Mouse (Mus musculus) frontal cortex, postnatal 14 days (tissue): ENCODE data around the gene Mettl8.

Source experiments
- DNase-seq, 2 experiments: peaks; one replicate each; pipeline ENCODE4 v3.0.0; 2022; ENCODE audit warnings: low spot score in 2 of 2

The Mettl8 gene

GRCm38 (mm10) chr2:70932965-70933364 lies 122.4 kb downstream of the Mettl8 start:
- no peak for DNase-seq

GRCm38 (mm10) chr2:70930631-70931288 lies 124.6 kb downstream of the Mettl8 start:
- no peak for DNase-seq

DNA sequence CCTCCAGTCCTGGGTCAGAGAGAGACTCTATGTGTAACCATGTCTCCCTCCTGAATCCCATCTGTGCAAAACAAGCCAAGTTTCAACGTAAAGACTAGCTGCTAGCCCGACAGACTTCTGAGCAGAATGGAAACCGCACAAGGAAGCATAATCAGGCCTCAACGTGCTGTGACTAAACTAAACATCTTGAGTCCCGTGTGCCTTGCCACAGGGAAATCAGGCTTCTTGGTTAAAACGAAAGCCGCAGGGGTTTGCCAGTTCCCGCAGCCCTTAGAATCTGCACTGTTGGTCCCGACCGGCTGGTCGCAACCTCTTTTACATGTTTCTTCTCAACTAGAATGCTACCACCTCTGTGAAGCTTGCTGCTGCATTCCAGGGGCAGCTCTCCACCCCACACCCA lies 125.7 kb downstream of the Mettl8 start:
- DNase-seq: no peak

DNA sequence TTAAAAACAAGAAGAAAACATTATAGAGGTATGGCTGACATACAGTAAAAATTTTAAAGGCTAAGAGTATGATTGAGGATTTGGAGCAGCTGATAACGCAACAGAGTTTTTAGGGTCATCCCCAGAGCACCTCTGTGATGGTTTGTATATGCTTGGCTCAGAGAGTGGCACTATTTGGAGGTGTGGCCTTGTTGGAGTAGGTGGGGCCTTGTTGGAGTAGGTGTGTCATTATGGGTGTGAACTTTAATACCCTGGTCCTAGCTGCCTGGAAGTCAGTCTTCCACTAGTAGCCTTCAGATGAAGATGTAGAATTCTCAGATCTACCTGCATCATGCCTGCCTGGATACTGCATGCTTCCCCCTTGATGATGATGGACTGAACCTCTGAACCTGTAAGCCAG lies 131.3 kb downstream of the Mettl8 start:
- DNase-seq: no peak

DNA sequence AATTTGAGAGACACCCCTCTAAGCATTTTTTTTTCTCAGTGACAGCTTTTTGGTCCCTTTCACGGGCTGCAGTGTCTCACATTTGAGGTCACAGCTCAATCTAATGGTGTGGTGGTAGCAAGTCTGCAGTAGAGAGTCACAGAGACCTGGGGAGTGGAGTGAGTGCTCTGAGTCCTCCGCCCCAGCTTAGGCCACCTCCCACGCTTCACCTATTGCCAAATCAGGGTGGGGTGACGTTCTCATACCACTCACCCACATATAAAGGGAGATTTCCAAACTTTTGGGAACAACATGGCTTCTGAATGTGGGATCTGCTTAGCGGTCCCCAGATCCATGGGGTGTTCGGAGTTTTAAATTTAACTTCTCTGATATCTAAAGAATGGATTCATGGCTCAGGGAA lies 132.6 kb downstream of the Mettl8 start:
- DNase-seq: no peak

GRCm38 (mm10) chr2:70920937-70921596 lies 134.3 kb downstream of the Mettl8 start:
- no peak for DNase-seq

- no peak for DNase-seq
These were observed 135.4 kb downstream of the Mettl8 start for GRCm38 (mm10) chr2:70919913-70920522.

- no peak for DNase-seq
These were observed 136.9 kb downstream of the Mettl8 start for GRCm38 (mm10) chr2:70918516-70918915.
